Mouse (Mus musculus) splenic B cell, adult 2 months (primary cell): ENCODE measurements at regions not wholly inside any gene's neighbourhood (a gene's known extent, or its start where the extent isn't known, plus 50 kb on each side); places are given as distances from the start of the nearest gene placed in this dataset.

ENCODE experiments used
- DNase-seq: peaks from one replicate; pipeline ENCODE4 v3.0.0-alpha.2; 2011; ENCODE audit warnings: low read depth, low spot score
- H3K27me3 ChIP-seq: 2 replicates; pipeline ENCODE4 v1.6.1; 2012; ENCODE audit warnings: mild to moderate bottlenecking, low read length, moderate library complexity, mixed read lengths; ENCODE audit not compliant: control insufficient read depth, poor library complexity, insufficient read depth, severe bottlenecking
- H3K36me3 ChIP-seq: 2 replicates; pipeline ENCODE4 v1.6.1; 2012; ENCODE audit warnings: mild to moderate bottlenecking, low read length, moderate library complexity, mixed read lengths; ENCODE audit not compliant: control insufficient read depth, poor library complexity, insufficient read depth, severe bottlenecking

GRCm38 (mm10) chr12:114134897-114135296 is 591.2 kb downstream of the Adam6a start:
- Histone ChIP-seq H3K36me3 (no peaks in the 10 kb centered on the region), H3K27me3 (no peaks in the 10 kb centered on the region)
- DNase-seq = no peak

GRCm38 (mm10) chr12:114148779-114149178 is 605.1 kb downstream of the Adam6a start:
- H3K27me3 ChIP-seq = no peaks in the 10 kb centered on the region
- no peaks in the 10 kb centered on the region for H3K36me3 ChIP-seq
- no peak for DNase-seq

- DNase-seq = no peak
- H3K27me3 ChIP-seq = no peaks in the 10 kb centered on the region
Observed at GRCm38 (mm10) chr12:114172305-114172704, 628.6 kb downstream of the Adam6a start.

GRCm38 (mm10) chr12:114199521-114199920 is 655.8 kb downstream of the Adam6a start:
- no peaks in the 10 kb centered on the region for H3K36me3 ChIP-seq
- DNase-seq = peak; percentile 5
- no peaks in the 10 kb centered on the region for H3K27me3 ChIP-seq

More at GRCm38 (mm10) chr12:114172305-114172704, 628.6 kb downstream of the Adam6a start:
- no peaks in the 10 kb centered on the region for H3K36me3 ChIP-seq

DNA sequence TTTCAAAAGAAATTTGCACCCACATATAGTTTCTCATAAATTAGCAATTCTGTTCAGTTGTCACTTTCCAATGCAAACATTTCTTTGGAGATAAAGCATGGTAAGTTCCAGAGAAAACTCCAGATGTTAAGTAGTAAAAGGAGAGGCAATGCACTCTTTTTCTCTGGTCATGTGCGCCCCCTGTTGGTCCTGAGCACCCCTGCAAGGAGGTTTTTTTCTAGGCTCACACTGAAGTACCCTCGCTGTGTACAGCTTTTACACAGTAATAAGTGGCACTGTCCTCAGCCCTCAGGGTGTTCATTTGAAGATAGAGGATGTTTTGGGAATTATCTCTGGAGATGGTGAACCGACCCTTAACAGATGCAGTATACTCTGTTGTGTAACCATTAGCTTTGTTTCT is 678.8 kb downstream of the Adam6a start:
- DNase-seq = peak; percentile 22
- Histone ChIP-seq H3K36me3 (no peaks in the 10 kb centered on the region), H3K27me3 (no peaks in the 10 kb centered on the region)
